ENCODE assay signal across 30 mouse cellular contexts in genomic region chr11:19946721-19947120, GRCm38 (mm10). TPM values are rescaled to one million over a fixed set of nuclear protein-coding genes. Genes with fewer than 3 reads are reported as not detected.
DNase-seq lines count a peak whose midpoint lies in the region; ATAC-seq and TF ChIP-seq lines count a peak whose summit lies in the region.
"Had no signal": no experiment of that assay in that cellular context is flagged by ENCODE, and none has a peak within 500 bp of the region (broad histone marks: within the 10 kb centered on the region; RNA-seq: fewer than 3 reads in every experiment).

No protein-coding gene starts in this region.

- H3K27me3 ChIP-seq in embryonic facial prominence, embryonic 13.5 days = no peaks in the 10 kb centered on the region
- no peaks in the 10 kb centered on the region for H3K27me3 ChIP-seq in embryonic facial prominence, embryonic 10.5 days (replicated peaks; ENCODE audit: low read depth, poor library complexity, severe bottlenecking)
- H3K27me3 ChIP-seq in forebrain, embryonic 14.5 days (replicated peaks; ENCODE audit: control insufficient read depth, insufficient read depth, low read length) = no peaks in the 10 kb centered on the region
- H3K27me3 ChIP-seq: CH12.LX; forebrain, embryonic 13.5 days; heart, embryonic 12.5 days; heart, embryonic 15.5 days; hindbrain, embryonic 13.5 days; Patski had no signal

- H3K9ac ChIP-seq in embryonic facial prominence, embryonic 13.5 days = no peak overlapping the region
- H3K9ac ChIP-seq in forebrain, embryonic 14.5 days (ENCODE audit: low read length) = no peak overlapping the region
- H3K9ac ChIP-seq: forebrain, embryonic 13.5 days; forebrain, postnatal 0 days; heart, embryonic 12.5 days; heart, embryonic 15.5 days; hindbrain, embryonic 13.5 days had no signal

- H3K27ac ChIP-seq in embryonic facial prominence, embryonic 13.5 days = peak overlapping the region; percentile 41; the same call in 1 of the 2 replicates
- no peak overlapping the region for H3K27ac ChIP-seq in embryonic facial prominence, embryonic 10.5 days (replicated peaks)
- peak overlapping the region; percentile 28; the same call in 1 of the 2 replicates for H3K27ac ChIP-seq in left cerebral cortex, adult 2 months
- no peak overlapping the region for H3K27ac ChIP-seq in forebrain, embryonic 14.5 days (ENCODE audit: low read depth, low read length)
- H3K27ac ChIP-seq: forebrain, embryonic 10.5 days; forebrain, embryonic 13.5 days; heart, embryonic 15.5 days; hindbrain, embryonic 10.5 days; hindbrain, embryonic 13.5 days had no signal

- intact Hi-C loops in left cerebral cortex, adult 2 months (cut with DNase I) = no loop called here

- no peak for DNase-seq in embryonic facial prominence, embryonic 10.5 days (ENCODE audit: low spot score)
- DNase-seq in left cerebral cortex, adult 2 months (ENCODE audit: extremely low spot score in 1 of 2, low spot score in 2 of 2) = no peak
- DNase-seq in left cerebral cortex, adult 18-20 months (ENCODE audit: low spot score in 2 of 2) = no peak
- DNase-seq in R1 (ENCODE audit: low read depth, low spot score) = peak; percentile 77
- no peak for DNase-seq in forebrain, embryonic 14.5 days (ENCODE audit: low spot score)
- DNase-seq in frontal cortex, postnatal 10 days (ENCODE audit: low spot score in 2 of 2) = no peak
- DNase-seq: adrenal gland, adult 8-10 months; adrenal gland, postnatal 25 days; B cell, adult 2 months; cerebellum, adult 11-12 months; cerebellum, adult 9-10 months; cerebellum, postnatal 14 days; forebrain, postnatal 0 days; gastrocnemius, postnatal 25 days; heart, adult 18-20 months; heart, postnatal 10 days; heart, postnatal 36 days; kidney, adult 11 months had no signal

- no peak for TF ChIP-seq CTCF in left cerebral cortex, adult 2 months (IDR thresholded peaks at IDR 0.05)

- WGBS in embryonic facial prominence, embryonic 13.5 days = 92% methylated on average over 7 of the region's 7 CpGs
- 94% methylated on average over 7 of the region's 7 CpGs for WGBS in embryonic facial prominence, embryonic 10.5 days
- 90% methylated on average over 6 of the region's 7 CpGs for WGBS in forebrain, embryonic 14.5 days

- no peak for ATAC-seq in embryonic facial prominence, embryonic 13.5 days (ENCODE audit: insufficient number of reproducible peaks, insufficient read depth, low FRiP score, low TSS enrichment, low read depth)
- ATAC-seq in forebrain, embryonic 14.5 days = no peak
- ATAC-seq: activated CD4-positive, CD25-positive, alpha-beta regulatory T cell, adult 4 months; forebrain, embryonic 13.5 days; hindbrain, embryonic 16.5 days; inflammation-experienced regulatory T-cells, adult 6 months; Patski had no signal

- peaks cover 34% of the 10 kb centered on the region for H3K4me1 ChIP-seq in embryonic facial prominence, embryonic 13.5 days
- H3K4me1 ChIP-seq in embryonic facial prominence, embryonic 10.5 days = peaks cover 43% of the 10 kb centered on the region
- no peaks in the 10 kb centered on the region; the same call in 1 of the 2 replicates for H3K4me1 ChIP-seq in forebrain, embryonic 14.5 days (ENCODE audit: control insufficient read depth, insufficient read depth, low read length)

- H3K36me3 ChIP-seq in embryonic facial prominence, embryonic 13.5 days = peaks cover 11% of the 10 kb centered on the region
- peaks cover 38% of the 10 kb centered on the region for H3K36me3 ChIP-seq in embryonic facial prominence, embryonic 10.5 days (replicated peaks)
- H3K36me3 ChIP-seq in forebrain, embryonic 14.5 days (ENCODE audit: control insufficient read depth, insufficient read depth, low read length) = no peaks in the 10 kb centered on the region
- H3K36me3 ChIP-seq: heart, embryonic 15.5 days had no signal

- H3K9me3 ChIP-seq in embryonic facial prominence, embryonic 13.5 days = no peaks in the 10 kb centered on the region
- H3K9me3 ChIP-seq in embryonic facial prominence, embryonic 10.5 days = peaks cover 4% of the 10 kb centered on the region; the same call in 1 of the 2 replicates
- H3K9me3 ChIP-seq in forebrain, embryonic 14.5 days (replicated peaks; ENCODE audit: control insufficient read depth, low read length) = no peaks in the 10 kb centered on the region
- H3K9me3 ChIP-seq: forebrain, embryonic 13.5 days; heart, embryonic 12.5 days; heart, embryonic 15.5 days; hindbrain, embryonic 13.5 days had no signal

- H3K4me2 ChIP-seq in embryonic facial prominence, embryonic 13.5 days = no peak overlapping the region
- H3K4me2 ChIP-seq in forebrain, embryonic 14.5 days (ENCODE audit: low read length) = no peak overlapping the region
- H3K4me2 ChIP-seq: forebrain, embryonic 13.5 days; heart, embryonic 12.5 days; heart, embryonic 15.5 days; hindbrain, embryonic 13.5 days had no signal

- no peak overlapping the region for H3K4me3 ChIP-seq in embryonic facial prominence, embryonic 13.5 days
- no peak overlapping the region for H3K4me3 ChIP-seq in embryonic facial prominence, embryonic 10.5 days
- no peak overlapping the region for H3K4me3 ChIP-seq in left cerebral cortex, adult 2 months
- H3K4me3 ChIP-seq in forebrain, embryonic 14.5 days (ENCODE audit: low read depth, low read length) = no peak overlapping the region
- H3K4me3 ChIP-seq: forebrain, embryonic 10.5 days; forebrain, embryonic 13.5 days; heart, embryonic 12.5 days; heart, embryonic 15.5 days; hindbrain, embryonic 10.5 days; hindbrain, embryonic 13.5 days had no signal

RNA-seq across cellular contexts. Expression of gene Spred2, which starts 22.5 kb away (rescaled TPM):
- 10.2 and 10.5 TPM in 2 replicates for polyA plus RNA-seq in embryonic facial prominence, embryonic 13.5 days (2015; fragmentation: Nextera tagmentation; extraction: Ambion mirVana)
- polyA plus RNA-seq in embryonic facial prominence, embryonic 10.5 days (2016; fragmentation: Nextera tagmentation; extraction: Ambion mirVana) = 8.3 and 8.6 TPM in 2 replicates
- 100 to 1,000 TPM; 102 to 119 TPM for total RNA-seq in left cerebral cortex, adult 2 months (2021)
- 100 to 1,000 TPM in 1 of 2 experiments, 10 to 100 TPM in 1; 99.8 to 122 TPM for total RNA-seq in left cerebral cortex, adult 18-20 months (2021)
- polyA plus RNA-seq in forebrain, embryonic 14.5 days (2014; fragmentation: Nextera tagmentation; extraction: Ambion mirVana) = 5.4 and 6.5 TPM in 2 replicates

Comparison
In these comparisons a context has a peak if more than half of its experiments do, and no peak if none do; other contexts are left out.
1. H3K27ac ChIP-seq: peak in embryonic facial prominence, embryonic 13.5 days (single experiment) and left cerebral cortex, adult 2 months (single experiment); none in embryonic facial prominence, embryonic 10.5 days (single experiment) and forebrain, embryonic 14.5 days (single experiment).